Mouse (Mus musculus) intestine, embryonic 16.5 days (tissue): Measurements from ENCODE around the gene Tmem270. TPM values are rescaled to one million over a fixed set of nuclear protein-coding genes. Genes with fewer than 3 reads are reported as not detected.

Source experiments
- ATAC-seq: fragments of 200-750 bp; cut with Nextera tagmentation; 2 replicates; pipeline ENCODE4 v1.8.0; 2017; ENCODE audit warnings: moderate TSS enrichment, moderate library complexity
- H3K27ac ChIP-seq: fragments of 300-500 bp; sonication (generic); 2 replicates; pipeline ENCODE4 v1.5.1; 2014; ENCODE audit warnings: mild to moderate bottlenecking, low read length
- H3K27me3 ChIP-seq: fragments of 300-500 bp; sonication (generic); replicated peaks from 2 replicates; pipeline ENCODE4 v1.6.1; 2014; ENCODE audit warnings: low read length, control low read depth, mixed read lengths; ENCODE audit not compliant: control insufficient read depth, insufficient read depth
- H3K36me3 ChIP-seq: fragments of 300-500 bp; sonication (generic); 2 replicates; pipeline ENCODE4 v1.6.1; 2014; ENCODE audit warnings: low read length, control low read depth; ENCODE audit not compliant: control insufficient read depth, insufficient read depth
- H3K4me1 ChIP-seq: fragments of 300-500 bp; sonication (generic); 2 replicates; pipeline ENCODE4 v1.6.1; 2014; ENCODE audit warnings: low read length, control low read depth, mixed read lengths; ENCODE audit not compliant: control insufficient read depth, insufficient read depth
- H3K4me2 ChIP-seq: fragments of 300-500 bp; sonication (generic); 2 replicates; pipeline ENCODE4 v1.6.1; 2014; ENCODE audit warnings: low read depth, low read length, control low read depth
- H3K4me3 ChIP-seq: fragments of 300-500 bp; sonication (generic); 2 replicates; pipeline ENCODE4 v1.5.1; 2014; ENCODE audit warnings: mild to moderate bottlenecking, low read length
- H3K9ac ChIP-seq: fragments of 300-500 bp; sonication (generic); 2 replicates; pipeline ENCODE4 v1.6.1; 2014; ENCODE audit warnings: low read depth, low read length
- H3K9me3 ChIP-seq: fragments of 300-500 bp; sonication (generic); 2 replicates; pipeline ENCODE4 v1.6.1; 2016; ENCODE audit warnings: low read length, control low read depth; ENCODE audit not compliant: control insufficient read depth
- WGBS: fragments of 180-500 bp; shearing (Covaris S2); extraction: QIAGEN DNeasy Blood & Tissue Kit; methylation state at CpG from one replicate; pipeline ENCODE4 v1.1.7; 2014; 5-methylcytosine and 5-hydroxymethylcytosine counted together
- polyA plus RNA-seq: library from polyadenylated mRNA; unstranded; fragments of >200 nt; fragmentation: Nextera tagmentation; extraction: Ambion mirVana; gene quantifications from 2 replicates; pipeline ENCODE4 v1.2.1, GENCODE M21; 2015

Tmem270 gene
- not detected in 2 replicates for polyA plus RNA-seq

DNA sequence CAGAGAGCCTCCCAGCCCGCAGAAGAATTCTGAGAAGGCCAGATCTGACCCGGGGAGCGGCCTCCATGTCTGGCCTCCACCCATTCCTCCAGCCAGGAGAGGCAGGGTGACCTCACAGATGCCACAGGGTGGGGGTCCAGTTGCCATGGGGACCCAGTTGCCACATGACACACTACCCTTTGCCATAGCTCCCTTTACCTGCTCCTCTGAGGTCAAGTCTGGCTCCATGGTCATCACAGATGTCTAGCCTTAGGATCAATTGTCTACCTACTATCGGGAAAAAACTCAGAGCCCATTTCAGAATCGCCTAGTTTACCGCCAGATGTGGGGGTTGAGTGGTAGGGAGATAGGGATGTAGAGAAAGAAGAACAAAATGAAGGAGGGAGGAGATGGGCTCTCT is at the start of gene Tmem270:
Gene Tmem270, minus strand, starts transcription at position 101 of the 400 bp plus-strand sequence.
- Histone ChIP-seq H3K9me3 (no peaks in the 10 kb centered on the region), H3K9ac (no peak within 1 kb of the TSS), H3K27me3 (no peaks in the 10 kb centered on the region), H3K27ac (peak within 1 kb of the TSS; percentile 44; the same call in 1 of the 2 replicates), H3K4me1 (no peaks in the 10 kb centered on the region), H3K36me3 (no peaks in the 10 kb centered on the region), H3K4me2 (no peak within 1 kb of the TSS), H3K4me3 (no peak within 1 kb of the TSS)
- no peak for ATAC-seq
- WGBS, result 81% methylated on average over 6 of the region's 6 CpGs

DNA sequence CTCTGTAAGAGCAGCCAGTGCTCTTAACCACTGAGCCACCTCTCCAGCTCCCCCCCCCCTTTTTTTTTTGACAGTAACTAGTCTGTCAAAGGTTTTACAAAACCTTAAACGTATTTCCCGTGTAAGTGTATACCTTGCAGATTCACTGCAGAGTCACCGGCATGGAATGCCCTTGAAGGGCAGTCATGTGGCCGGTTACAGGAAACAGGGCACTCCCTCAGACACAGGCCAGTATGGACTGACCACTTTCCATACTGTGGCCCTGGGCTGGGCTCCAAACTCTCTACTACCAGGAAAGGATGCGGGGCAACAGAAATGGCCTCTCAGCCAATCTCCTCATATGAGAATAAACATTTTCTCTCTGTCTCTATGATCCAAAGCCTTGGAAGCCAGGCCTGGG is 49.0 kb upstream of the Tmem270 start:
- Histone ChIP-seq H3K9me3 (no peaks in the 10 kb centered on the region), H3K4me1 (peaks cover 9% of the 10 kb centered on the region), H3K4me3 (no peak overlapping the region), H3K9ac (no peak overlapping the region), H3K27me3 (no peaks in the 10 kb centered on the region), H3K36me3 (no peaks in the 10 kb centered on the region), H3K4me2 (no peak overlapping the region), H3K27ac (no peak overlapping the region)
- no peak for ATAC-seq
- 57% methylated on average over 5 of the region's 5 CpGs for WGBS

DNA sequence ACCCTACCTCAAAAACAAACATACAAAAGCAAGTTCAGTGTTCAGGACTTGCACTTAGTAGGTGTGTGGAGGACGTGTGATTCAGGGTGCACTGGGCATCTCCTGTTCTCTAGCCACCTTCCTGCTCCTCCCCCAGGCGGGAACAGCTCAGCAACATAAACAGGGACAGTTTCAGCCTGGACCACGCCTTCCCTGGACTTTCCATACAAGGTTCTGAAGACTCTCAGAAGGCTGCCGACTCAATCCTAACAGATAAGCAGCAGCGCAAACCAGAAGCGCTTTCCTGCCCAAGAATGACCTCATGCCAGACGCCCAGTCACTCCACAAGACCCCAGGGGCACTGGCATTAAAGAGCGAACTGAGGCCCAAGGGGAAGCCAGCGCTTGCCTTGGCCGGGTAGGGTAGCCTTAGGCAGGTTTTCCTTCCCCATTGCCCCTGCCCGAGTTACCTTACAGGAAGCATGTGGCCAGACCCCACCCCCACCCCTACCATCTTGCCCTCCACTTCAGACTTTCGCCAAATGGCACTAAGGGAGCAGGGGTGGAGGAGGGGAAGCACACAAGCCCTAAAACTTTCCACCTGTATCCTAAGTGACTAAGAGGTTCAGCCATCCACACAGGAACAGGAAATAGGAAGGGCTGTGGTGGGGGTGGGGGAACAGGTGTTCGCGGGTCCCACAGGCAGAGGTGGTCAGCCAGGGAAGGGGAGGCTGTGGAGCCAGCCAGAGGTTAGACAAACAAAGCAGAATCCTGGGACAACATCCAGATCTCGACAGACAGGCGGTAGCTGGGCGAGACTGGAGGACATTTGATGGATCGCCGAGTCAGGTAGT is 44.7 kb upstream of the Tmem270 start:
- Histone ChIP-seq H3K27ac (peak overlapping the region; percentile 77), H3K9ac (peak overlapping the region; percentile 58), H3K4me3 (peak overlapping the region; percentile 11), H3K9me3 (no peaks in the 10 kb centered on the region), H3K4me1 (peaks cover 24% of the 10 kb centered on the region), H3K4me2 (peak overlapping the region; percentile 40), H3K36me3 (no peaks in the 10 kb centered on the region), H3K27me3 (no peaks in the 10 kb centered on the region)
- WGBS, result 12% methylated on average over 19 of the region's 19 CpGs
- peak; percentile 58 for ATAC-seq

DNA sequence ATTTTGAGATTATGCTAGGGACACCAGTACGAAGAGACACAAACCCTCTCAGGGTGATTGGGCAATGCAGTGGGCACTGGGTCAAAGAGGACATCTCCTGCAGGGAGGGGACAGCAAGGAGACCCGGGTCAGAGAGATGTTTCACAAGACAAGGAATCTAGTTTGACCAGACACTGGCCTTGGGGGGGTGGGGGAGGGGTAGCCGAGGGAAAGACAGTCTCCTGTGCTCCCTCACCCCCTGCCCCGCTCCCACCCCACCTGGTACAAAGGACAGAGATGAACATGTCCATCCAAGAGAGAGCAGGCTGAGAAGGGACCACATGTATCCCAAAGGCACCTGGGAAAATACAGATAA is 41.5 kb upstream of the Tmem270 start:
- Histone ChIP-seq H3K4me2 (no peak overlapping the region), H3K9me3 (no peaks in the 10 kb centered on the region), H3K36me3 (no peaks in the 10 kb centered on the region), H3K27me3 (no peaks in the 10 kb centered on the region), H3K27ac (peak overlapping the region; percentile 90), H3K4me1 (peaks cover 24% of the 10 kb centered on the region), H3K4me3 (no peak overlapping the region), H3K9ac (no peak overlapping the region)
- WGBS, result 43% methylated on average over 4 of the region's 4 CpGs
- no peak for ATAC-seq

DNA sequence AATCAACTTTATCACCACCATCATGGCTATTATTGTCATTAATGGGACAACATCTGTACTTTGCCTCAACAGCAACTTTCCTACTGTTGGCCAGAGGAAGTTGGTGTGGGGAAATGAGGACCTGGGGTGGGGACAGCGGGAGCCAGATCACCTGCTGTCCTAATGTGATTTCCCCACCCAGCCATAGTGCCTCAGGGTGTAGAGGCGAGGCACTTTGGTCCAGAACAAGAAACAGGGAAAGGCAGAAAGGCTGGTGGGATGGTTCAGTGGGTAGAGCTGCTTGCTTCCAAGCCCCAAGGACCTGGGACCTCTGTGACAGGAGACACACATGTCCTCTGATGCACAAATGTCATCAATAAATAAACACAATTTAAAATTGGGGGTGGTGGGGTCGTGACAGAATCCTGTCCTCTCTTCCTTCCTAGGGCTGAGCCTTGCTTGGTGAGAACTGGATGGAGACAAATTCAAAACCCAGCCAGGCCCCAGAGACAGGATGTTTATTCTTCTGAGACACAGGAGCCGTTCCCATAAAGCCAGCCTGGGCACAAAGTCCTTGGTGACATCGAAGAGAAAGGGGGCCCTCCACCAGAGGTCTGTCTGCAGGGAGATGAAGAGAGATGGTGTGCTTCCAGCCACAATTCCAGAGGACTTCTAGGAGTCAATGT is 41.0 kb upstream of the Tmem270 start:
- H3K4me3 ChIP-seq, result 0 out of 2 replicates have a peak overlapping the region, but pooled peaks have one; percentile 47
- H3K9ac ChIP-seq, result peak overlapping the region; percentile 74; the same call in 1 of the 2 replicates
- no peaks in the 10 kb centered on the region for H3K9me3 ChIP-seq
- peak overlapping the region; percentile 90 for H3K27ac ChIP-seq
- H3K36me3 ChIP-seq, result no peaks in the 10 kb centered on the region
- peak; percentile 14 for ATAC-seq
- 38% methylated on average over 5 of the region's 5 CpGs for WGBS
- peak overlapping the region; percentile 27 for H3K4me2 ChIP-seq
- H3K27me3 ChIP-seq, result no peaks in the 10 kb centered on the region
- H3K4me1 ChIP-seq, result peaks cover 24% of the 10 kb centered on the region

DNA sequence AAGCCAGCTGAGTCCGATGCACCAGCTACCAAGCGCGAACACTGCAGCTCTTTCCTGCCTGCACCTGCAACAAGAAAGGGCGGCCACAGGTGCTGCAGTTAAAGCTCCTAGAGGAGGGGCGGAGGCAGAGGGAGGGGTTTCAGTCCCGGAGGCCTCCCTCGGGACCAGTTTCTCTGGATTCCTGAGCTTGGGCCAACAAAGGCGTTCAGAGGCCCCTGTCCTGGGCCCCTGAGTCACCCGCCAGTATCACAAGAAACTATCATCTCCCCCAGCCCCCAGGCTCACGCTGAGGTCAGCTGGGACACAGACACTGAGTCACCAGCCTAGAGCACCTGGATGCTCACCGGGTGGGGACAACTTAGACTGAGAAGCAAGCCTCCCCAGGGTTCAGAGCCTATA is 40.3 kb upstream of the Tmem270 start, which contains the start of gene Cldn4:
Gene Cldn4, minus strand, starts transcription at position 78 of the 399 bp plus-strand sequence.
- peak; percentile 81 for ATAC-seq
- Histone ChIP-seq H3K36me3 (no peaks in the 10 kb centered on the region), H3K27ac (peak within 1 kb of the TSS; percentile 90), H3K4me1 (peaks cover 24% of the 10 kb centered on the region), H3K4me2 (peak within 1 kb of the TSS; percentile 44), H3K9me3 (no peaks in the 10 kb centered on the region), H3K9ac (peak within 1 kb of the TSS; percentile 74), H3K4me3 (peak within 1 kb of the TSS; percentile 47), H3K27me3 (no peaks in the 10 kb centered on the region)
- WGBS, result 16% methylated on average over 11 of the region's 11 CpGs

DNA sequence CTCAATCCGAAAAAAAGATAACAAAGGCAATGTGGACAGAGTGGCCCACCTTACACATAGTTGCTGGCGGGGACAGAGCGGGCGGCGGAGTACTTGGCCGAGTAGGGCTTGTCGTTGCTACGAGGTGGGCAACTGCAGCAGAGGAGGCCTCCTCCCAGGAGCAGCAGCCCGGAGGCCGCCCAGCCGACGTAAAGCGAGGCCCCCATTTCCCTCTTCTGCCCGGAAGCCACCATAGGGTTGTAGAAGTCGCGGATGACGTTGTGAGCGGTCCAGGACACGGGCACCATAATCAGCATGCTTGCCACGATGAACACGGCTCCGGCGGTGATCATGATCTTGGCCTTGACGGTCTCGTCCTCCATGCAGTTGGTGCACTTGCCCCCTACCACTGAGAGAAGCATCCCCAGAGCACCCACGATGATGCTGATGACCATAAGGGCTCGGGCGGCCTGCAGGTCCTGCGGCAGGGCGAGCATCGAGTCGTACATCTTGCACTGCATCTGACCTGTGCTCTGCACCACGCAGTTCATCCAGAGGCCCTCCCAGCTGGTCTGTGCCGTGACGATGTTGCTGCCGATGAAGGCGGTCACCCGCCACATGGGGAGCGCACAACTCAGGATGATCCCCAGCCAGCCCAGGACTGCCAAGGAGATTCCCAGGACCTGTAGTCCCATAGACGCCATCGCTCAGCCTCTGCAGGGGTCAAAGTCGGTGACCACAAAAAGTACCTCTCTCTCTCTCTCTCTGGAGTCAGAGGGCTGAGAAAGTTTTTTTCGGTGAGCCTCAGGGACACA is 39.7 kb upstream of the Tmem270 start:
- WGBS, result 18% methylated on average over 43 of the region's 43 CpGs
- H3K4me1 ChIP-seq, result peaks cover 20% of the 10 kb centered on the region
- no peaks in the 10 kb centered on the region for H3K36me3 ChIP-seq
- H3K9ac ChIP-seq, result peak overlapping the region; percentile 74
- peak overlapping the region; percentile 90 for H3K27ac ChIP-seq
- H3K27me3 ChIP-seq, result no peaks in the 10 kb centered on the region
- peak; percentile 19 for ATAC-seq
- peak overlapping the region; percentile 44 for H3K4me2 ChIP-seq
- H3K9me3 ChIP-seq, result no peaks in the 10 kb centered on the region
- peak overlapping the region; percentile 47 for H3K4me3 ChIP-seq

DNA sequence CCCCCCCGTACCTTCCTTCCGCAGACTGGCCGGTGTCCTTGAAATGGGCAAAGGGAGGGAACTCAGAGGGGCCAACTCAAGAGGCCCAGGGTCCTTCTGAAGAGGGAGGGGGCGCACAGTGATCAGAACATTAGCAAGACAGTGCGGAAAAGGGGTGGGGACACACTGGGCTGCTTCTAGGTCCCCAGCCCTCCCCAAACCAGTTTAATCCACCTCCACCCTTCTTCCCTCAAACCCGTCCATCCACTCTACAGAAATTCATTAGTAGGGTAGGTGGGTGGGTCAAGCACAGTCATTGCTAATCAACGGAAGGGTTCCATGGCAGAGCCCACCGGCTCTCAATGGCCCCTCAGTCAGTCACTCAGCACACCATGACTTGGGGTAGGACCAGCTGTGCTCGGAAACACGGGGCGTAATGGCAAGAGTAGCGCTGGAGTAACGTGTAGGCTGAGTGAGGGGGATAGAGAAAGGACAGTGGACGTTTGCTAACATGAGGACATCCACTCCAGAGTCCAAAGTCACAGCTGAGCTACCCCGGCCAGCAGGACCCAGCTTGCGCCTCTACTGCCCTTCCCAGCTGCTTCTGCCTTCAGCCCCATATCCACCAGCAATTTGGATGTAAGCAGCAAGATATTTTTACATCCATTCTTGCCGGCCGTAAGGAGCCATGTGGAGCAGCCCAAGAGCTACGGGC is 38.9 kb upstream of the Tmem270 start:
- Histone ChIP-seq H3K27ac (peak overlapping the region; percentile 90), H3K4me1 (peaks cover 15% of the 10 kb centered on the region), H3K9ac (peak overlapping the region; percentile 74), H3K36me3 (no peaks in the 10 kb centered on the region), H3K4me2 (peak overlapping the region; percentile 44), H3K27me3 (no peaks in the 10 kb centered on the region), H3K4me3 (peak overlapping the region; percentile 47), H3K9me3 (no peaks in the 10 kb centered on the region)
- WGBS, result 33% methylated on average over 16 of the region's 19 CpGs
- ATAC-seq, result no peak
